Mouse (Mus musculus): ENCODE results near the gene Cbln3. TPM values are rescaled to one million over a fixed set of nuclear protein-coding genes. Genes with fewer than 3 reads are reported as not detected.

Gene Cbln3
- polyA plus RNA-seq, 1 experiment from 2014 or later = 0.21 TPM

DNA sequence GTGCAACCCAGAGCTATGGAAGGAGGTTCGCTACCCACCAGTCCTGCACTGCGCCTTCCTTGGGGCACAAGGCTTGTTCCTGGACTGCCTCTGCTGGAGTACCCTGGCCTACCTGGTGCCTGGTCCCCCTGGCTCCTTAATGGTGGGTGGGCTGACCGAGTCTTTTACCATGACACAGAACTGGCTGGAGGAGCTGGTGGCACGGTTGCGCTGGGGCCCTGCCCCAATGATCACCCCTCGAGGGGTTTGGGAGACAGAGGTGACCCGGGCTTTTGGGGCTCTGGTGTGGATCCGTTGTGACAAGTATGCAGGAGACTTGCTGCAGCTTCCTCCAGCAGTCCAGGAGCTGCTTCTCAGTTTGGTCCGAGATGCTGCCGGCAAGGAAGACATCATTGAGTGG is 21.2 kb downstream of the Cbln3 start:
- no peak overlapping the region for H3K9ac ChIP-seq (replicated peaks)
- H3K9me3 ChIP-seq = no peaks in the 10 kb centered on the region
- H3K4me1 ChIP-seq (replicated peaks) = peaks cover 51% of the 10 kb centered on the region
- H3K4me3 ChIP-seq (replicated peaks) = no peak overlapping the region
- no peaks in the 10 kb centered on the region for H3K27me3 ChIP-seq
- H3K4me2 ChIP-seq = no peak overlapping the region
- peaks cover 75% of the 10 kb centered on the region for H3K36me3 ChIP-seq
- no peak for ATAC-seq (ENCODE audit: insufficient number of reproducible peaks, insufficient read depth, low FRiP score, low TSS enrichment, low read depth)
- 0 out of 2 replicates have a peak overlapping the region, but pooled peaks have one; percentile 29 for H3K27ac ChIP-seq
- WGBS = 89% methylated on average over 10 of the region's 10 CpGs

- H3K9me3 ChIP-seq = no peaks in the 10 kb centered on the region
- H3K27ac ChIP-seq = peak overlapping the region; percentile 14; the same call in 1 of the 2 replicates
- 66% methylated on average over 6 of the region's 6 CpGs for WGBS
- peaks cover 59% of the 10 kb centered on the region for H3K4me1 ChIP-seq (replicated peaks)
- no peaks in the 10 kb centered on the region for H3K27me3 ChIP-seq
- H3K9ac ChIP-seq (replicated peaks) = no peak overlapping the region
- ATAC-seq (ENCODE audit: insufficient number of reproducible peaks, insufficient read depth, low FRiP score, low TSS enrichment, low read depth) = no peak
- H3K36me3 ChIP-seq = peaks cover 75% of the 10 kb centered on the region
- no peak overlapping the region for H3K4me2 ChIP-seq
- no peak overlapping the region for H3K4me3 ChIP-seq (replicated peaks)
Observed at GRCm38 (mm10) chr14:55862186-55862585, 22.0 kb downstream of the Cbln3 start.

GRCm38 (mm10) chr14:55857588-55857987 is 26.6 kb downstream of the Cbln3 start:
- peak overlapping the region; percentile 18; the same call in 1 of the 2 replicates for H3K4me3 ChIP-seq (replicated peaks)
- H3K9me3 ChIP-seq = no peaks in the 10 kb centered on the region
- peaks cover 34% of the 10 kb centered on the region for H3K36me3 ChIP-seq
- no peak for ATAC-seq (ENCODE audit: insufficient number of reproducible peaks, insufficient read depth, low FRiP score, low TSS enrichment, low read depth)
- no peak overlapping the region for H3K27ac ChIP-seq
- H3K9ac ChIP-seq (replicated peaks) = no peak overlapping the region
- 42% methylated on average over 4 of the region's 4 CpGs for WGBS
- peaks cover 68% of the 10 kb centered on the region for H3K4me1 ChIP-seq (replicated peaks)
- H3K4me2 ChIP-seq = peak overlapping the region; percentile 98
- H3K27me3 ChIP-seq = no peaks in the 10 kb centered on the region

GRCm38 (mm10) chr14:55855101-55855561 is 29.1 kb downstream of the Cbln3 start:
- Histone ChIP-seq H3K27ac (peak overlapping the region; percentile 98), H3K4me2 (peak overlapping the region; percentile 98), H3K4me3 (replicated peaks) (peak overlapping the region; percentile 78), H3K36me3 (peaks cover 23% of the 10 kb centered on the region), H3K9ac (replicated peaks) (peak overlapping the region; percentile 89), H3K27me3 (no peaks in the 10 kb centered on the region), H3K4me1 (replicated peaks) (peaks cover 64% of the 10 kb centered on the region), H3K9me3 (no peaks in the 10 kb centered on the region)
- ATAC-seq (ENCODE audit: insufficient number of reproducible peaks, insufficient read depth, low FRiP score, low TSS enrichment, low read depth) = no peak
- WGBS = 0% methylated on average over 4 of the region's 4 CpGs

GRCm38 (mm10) chr14:55854406-55855100 is 29.6 kb downstream of the Cbln3 start:
- H3K4me1 ChIP-seq (replicated peaks) = peaks cover 58% of the 10 kb centered on the region
- no peak for ATAC-seq (ENCODE audit: insufficient number of reproducible peaks, insufficient read depth, low FRiP score, low TSS enrichment, low read depth)
- under 1% methylated on average over 9 of the region's 9 CpGs for WGBS
- H3K27ac ChIP-seq = peak overlapping the region; percentile 98
- H3K36me3 ChIP-seq = peaks cover 22% of the 10 kb centered on the region
- peak overlapping the region; percentile 98 for H3K4me2 ChIP-seq
- H3K4me3 ChIP-seq (replicated peaks) = peak overlapping the region; percentile 78
- peak overlapping the region; percentile 89 for H3K9ac ChIP-seq (replicated peaks)
- no peaks in the 10 kb centered on the region for H3K27me3 ChIP-seq
- no peaks in the 10 kb centered on the region for H3K9me3 ChIP-seq

DNA sequence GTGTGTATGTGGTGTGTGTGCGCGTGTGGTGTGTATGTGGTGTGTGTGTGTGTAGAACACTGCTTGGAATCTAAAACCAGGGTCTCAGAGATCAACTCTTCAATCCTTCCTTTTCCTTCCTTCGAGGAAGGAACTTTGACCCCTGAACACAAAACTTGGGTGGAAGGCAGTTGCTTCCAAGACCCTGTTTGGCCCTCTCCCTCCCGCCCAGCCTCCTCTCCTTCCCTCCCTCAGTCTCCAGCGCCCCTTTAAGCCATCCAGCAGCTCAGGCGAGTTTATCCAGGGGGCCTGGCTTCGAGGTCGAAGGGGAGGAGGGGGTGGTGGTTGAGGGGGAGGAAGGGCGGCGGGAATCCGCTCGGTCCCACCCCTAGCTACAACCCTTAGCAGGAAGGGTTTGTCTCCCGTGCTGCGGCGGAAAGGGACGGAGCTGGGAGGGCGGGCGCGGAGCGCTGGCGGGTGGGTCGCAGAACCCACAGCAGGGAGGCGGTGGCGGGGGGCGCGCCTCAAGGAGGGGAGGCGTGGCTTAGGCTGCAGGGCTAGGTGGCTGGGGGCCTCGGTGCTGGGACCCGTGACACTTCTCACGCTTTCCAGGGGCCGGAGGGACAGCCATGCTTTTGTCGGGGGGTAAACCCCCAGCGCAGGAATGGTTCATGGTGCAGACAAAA is 30.4 kb downstream of the Cbln3 start, which contains the start of gene Nynrin:
Gene Nynrin (plus strand): TSS at position 390 of the 665 bp plus-strand sequence.
- H3K27ac ChIP-seq = peak within 1 kb of the TSS; percentile 98
- H3K9me3 ChIP-seq = no peaks in the 10 kb centered on the region
- peak within 1 kb of the TSS; percentile 78 for H3K4me3 ChIP-seq (replicated peaks)
- H3K4me1 ChIP-seq (replicated peaks) = peaks cover 51% of the 10 kb centered on the region
- H3K9ac ChIP-seq (replicated peaks) = peak within 1 kb of the TSS; percentile 89
- peaks cover 17% of the 10 kb centered on the region for H3K36me3 ChIP-seq
- no peaks in the 10 kb centered on the region for H3K27me3 ChIP-seq
- peak; percentile 86 for ATAC-seq (ENCODE audit: insufficient number of reproducible peaks, insufficient read depth, low FRiP score, low TSS enrichment, low read depth)
- peak within 1 kb of the TSS; percentile 98 for H3K4me2 ChIP-seq
- WGBS = 2% methylated on average over 30 of the region's 33 CpGs

DNA sequence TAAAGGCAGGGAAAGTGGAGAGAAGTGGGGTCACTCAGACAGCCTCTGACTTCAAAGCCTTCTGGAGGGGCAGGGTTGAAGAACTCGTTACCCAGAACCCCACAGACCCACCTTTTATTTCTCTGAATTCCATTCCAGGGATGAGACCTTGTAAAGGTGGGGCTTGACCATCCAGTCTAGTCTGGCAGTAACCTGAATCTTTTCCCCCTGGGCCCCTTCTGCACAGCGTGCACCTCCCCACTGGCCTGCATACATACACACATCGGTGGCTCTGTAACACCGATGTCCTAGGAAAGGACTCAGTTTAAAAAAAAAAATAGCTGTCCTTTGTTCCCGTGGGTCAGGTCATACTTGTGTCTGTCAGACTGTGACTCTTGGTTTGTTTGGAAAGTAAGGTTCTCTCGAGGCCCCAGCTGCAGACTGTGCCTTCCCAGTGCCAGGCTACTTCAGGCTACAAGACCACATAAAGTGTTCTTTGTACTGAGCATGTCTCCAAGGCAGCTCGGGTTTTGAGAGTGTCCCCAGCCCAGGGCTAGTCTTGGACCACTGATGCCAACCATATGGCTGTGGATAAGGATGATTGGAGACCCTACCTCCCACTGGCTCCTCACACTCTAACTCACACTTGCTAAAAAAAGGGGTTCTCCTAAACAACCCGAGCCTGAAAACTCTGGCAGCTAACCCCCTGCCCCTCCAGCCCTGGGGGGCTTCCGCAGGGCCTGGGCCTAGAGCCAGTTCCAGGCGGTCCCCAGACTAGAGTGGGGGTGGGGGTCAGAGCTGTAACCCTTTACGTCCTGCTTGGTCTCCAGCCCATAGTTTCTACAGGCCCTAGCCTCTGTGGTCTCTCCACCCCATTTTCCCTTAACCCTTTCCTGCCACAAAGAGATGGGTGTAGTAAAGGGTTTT is 31.3 kb downstream of the Cbln3 start:
- H3K9ac ChIP-seq (replicated peaks) = peak overlapping the region; percentile 89
- peak overlapping the region; percentile 98 for H3K27ac ChIP-seq
- WGBS = under 1% methylated on average over 11 of the region's 11 CpGs
- peaks cover 47% of the 10 kb centered on the region for H3K4me1 ChIP-seq (replicated peaks)
- peak overlapping the region; percentile 98 for H3K4me2 ChIP-seq
- H3K4me3 ChIP-seq (replicated peaks) = peak overlapping the region; percentile 78
- H3K9me3 ChIP-seq = no peaks in the 10 kb centered on the region
- peak; percentile 91 for ATAC-seq (ENCODE audit: insufficient number of reproducible peaks, insufficient read depth, low FRiP score, low TSS enrichment, low read depth)
- no peaks in the 10 kb centered on the region for H3K27me3 ChIP-seq
- H3K36me3 ChIP-seq = peaks cover 12% of the 10 kb centered on the region

DNA sequence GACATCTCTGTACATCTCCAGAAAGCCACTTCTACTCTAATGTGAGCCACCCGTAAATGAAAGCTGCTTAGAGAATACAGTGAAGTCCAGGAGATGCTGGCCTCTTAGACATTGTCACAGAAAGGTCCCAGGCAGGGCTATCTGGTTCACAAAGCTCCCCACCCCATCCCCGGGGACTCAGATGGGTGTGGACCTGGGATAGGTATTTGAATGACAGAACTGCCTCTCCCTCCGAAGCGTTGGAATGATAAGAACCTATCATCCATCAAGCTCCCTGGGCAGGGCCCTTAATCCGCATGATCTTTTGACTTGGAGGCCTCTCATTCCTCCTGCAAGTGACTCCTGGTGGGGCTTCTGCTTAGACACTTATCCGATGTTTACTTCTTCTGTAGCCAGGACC is 33.3 kb downstream of the Cbln3 start:
- H3K4me1 ChIP-seq (replicated peaks) = peaks cover 28% of the 10 kb centered on the region
- H3K4me2 ChIP-seq = no peak overlapping the region
- H3K27me3 ChIP-seq = no peaks in the 10 kb centered on the region
- H3K9ac ChIP-seq (replicated peaks) = no peak overlapping the region
- 0 out of 2 replicates have a peak overlapping the region, but pooled peaks have one; percentile 98 for H3K27ac ChIP-seq
- ATAC-seq (ENCODE audit: insufficient number of reproducible peaks, insufficient read depth, low FRiP score, low TSS enrichment, low read depth) = no peak
- no peaks in the 10 kb centered on the region for H3K36me3 ChIP-seq
- H3K4me3 ChIP-seq (replicated peaks) = no peak overlapping the region
- H3K9me3 ChIP-seq = no peaks in the 10 kb centered on the region
- 61% methylated on average over 6 of the region's 6 CpGs for WGBS

GRCm38 (mm10) chr14:55845506-55846294 is 38.5 kb downstream of the Cbln3 start:
- H3K4me1 ChIP-seq (replicated peaks) = no peaks in the 10 kb centered on the region; the same call in 1 of the 2 replicates
- WGBS = 68% methylated on average over 9 of the region's 9 CpGs
- H3K27ac ChIP-seq = no peak overlapping the region
- H3K9ac ChIP-seq (replicated peaks) = no peak overlapping the region
- H3K4me3 ChIP-seq (replicated peaks) = no peak overlapping the region
- H3K36me3 ChIP-seq = no peaks in the 10 kb centered on the region
- ATAC-seq (ENCODE audit: insufficient number of reproducible peaks, insufficient read depth, low FRiP score, low TSS enrichment, low read depth) = no peak
- no peak overlapping the region for H3K4me2 ChIP-seq
- no peaks in the 10 kb centered on the region for H3K9me3 ChIP-seq
- no peaks in the 10 kb centered on the region for H3K27me3 ChIP-seq

DNA sequence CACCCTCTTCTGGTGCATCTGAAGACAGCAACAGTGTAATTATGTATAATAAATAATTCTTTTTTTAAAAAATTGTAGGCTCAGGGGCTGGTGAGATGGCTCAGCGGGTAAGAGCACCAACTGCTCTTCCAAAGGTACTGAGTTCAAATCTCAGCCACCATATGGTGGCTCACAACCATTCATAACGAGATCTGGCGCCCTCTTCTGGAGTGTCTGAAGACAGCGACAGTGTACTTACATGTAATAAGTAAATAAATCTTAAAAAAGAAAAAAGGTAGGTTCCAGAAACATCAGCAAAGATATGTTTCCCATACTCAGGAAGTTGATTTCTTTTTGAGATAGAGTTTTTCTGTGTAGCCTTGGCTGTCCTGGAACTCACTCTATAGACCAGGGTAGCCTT is 41.4 kb downstream of the Cbln3 start:
- 75% methylated on average over 4 of the region's 4 CpGs for WGBS

More for the DNA sequence above, 41.4 kb downstream of the Cbln3 start:
- no peak overlapping the region for H3K9ac ChIP-seq (replicated peaks)
- no peak overlapping the region for H3K4me2 ChIP-seq
- no peak for ATAC-seq (ENCODE audit: insufficient number of reproducible peaks, insufficient read depth, low FRiP score, low TSS enrichment, low read depth)
- H3K4me3 ChIP-seq (replicated peaks) = no peak overlapping the region
- no peak overlapping the region for H3K27ac ChIP-seq
- H3K36me3 ChIP-seq = no peaks in the 10 kb centered on the region
- no peaks in the 10 kb centered on the region for H3K9me3 ChIP-seq
- no peaks in the 10 kb centered on the region for H3K4me1 ChIP-seq (replicated peaks)
- no peaks in the 10 kb centered on the region for H3K27me3 ChIP-seq
